31 mouse cellular contexts compared by ENCODE assay signal in genomic region chr12:76495381-76495780, GRCm38 (mm10).
"Had no signal": no experiment of that assay in that cellular context is flagged by ENCODE, and none has a peak within 500 bp of the region (broad histone marks: within the 10 kb centered on the region; RNA-seq: fewer than 3 reads in every experiment).

No protein-coding gene starts in this region.

- H3K4me2 ChIP-seq: limb, embryonic 15.5 days; liver, embryonic 11.5 days; liver, embryonic 12.5 days; liver, embryonic 13.5 days; liver, embryonic 15.5 days; lung, embryonic 14.5 days; lung, embryonic 15.5 days; midbrain, embryonic 11.5 days; midbrain, embryonic 13.5 days; midbrain, embryonic 15.5 days; neural tube, embryonic 12.5 days had no signal

- H3K4me3 ChIP-seq: limb, embryonic 12.5 days; limb, embryonic 13.5 days; limb, embryonic 15.5 days; liver, embryonic 12.5 days; liver, embryonic 13.5 days; liver, embryonic 15.5 days; lung, embryonic 15.5 days; midbrain, embryonic 10.5 days; midbrain, embryonic 12.5 days; midbrain, embryonic 13.5 days; midbrain, embryonic 15.5 days; myocyte; neural tube, embryonic 12.5 days; neural tube, embryonic 13.5 days had no signal

- H3K9me3 ChIP-seq: limb, embryonic 12.5 days; limb, embryonic 15.5 days; liver, embryonic 12.5 days; liver, embryonic 13.5 days; liver, embryonic 15.5 days; lung, embryonic 15.5 days; midbrain, embryonic 12.5 days; midbrain, embryonic 13.5 days; midbrain, embryonic 15.5 days; neural tube, embryonic 13.5 days had no signal

- H3K27ac ChIP-seq: limb, embryonic 12.5 days; limb, embryonic 13.5 days; limb, embryonic 15.5 days; liver, embryonic 12.5 days; liver, embryonic 13.5 days; liver, embryonic 14.5 days; liver, embryonic 15.5 days; lung, embryonic 15.5 days; macrophage; midbrain, embryonic 10.5 days; midbrain, embryonic 12.5 days; midbrain, embryonic 13.5 days; midbrain, embryonic 15.5 days; neural tube, embryonic 12.5 days; neural tube, embryonic 13.5 days had no signal

- H3K27me3 ChIP-seq: limb, embryonic 13.5 days; limb, embryonic 15.5 days; midbrain, embryonic 15.5 days; neural tube, embryonic 12.5 days had no signal

- H3K4me1 ChIP-seq: midbrain, embryonic 13.5 days; midbrain, embryonic 15.5 days; neural tube, embryonic 12.5 days; neural tube, embryonic 13.5 days had no signal

- DNase-seq: left cerebral cortex, postnatal 4 days; liver; liver, embryonic 13.5 days; liver, postnatal 0 days; lung, adult 18-20 months; lung, adult 2 months; lung, embryonic 14.5 days; lung, postnatal 10 days; lung, postnatal 14 days; lung, postnatal 36 days; lung, postnatal 4 days; midbrain, embryonic 14.5 days had no signal

- H3K36me3 ChIP-seq: limb, embryonic 12.5 days; limb, embryonic 13.5 days; limb, embryonic 15.5 days; liver, embryonic 12.5 days; liver, embryonic 13.5 days; liver, embryonic 15.5 days; lung, embryonic 15.5 days; midbrain, embryonic 10.5 days; midbrain, embryonic 12.5 days; midbrain, embryonic 13.5 days; midbrain, embryonic 15.5 days; neural tube, embryonic 12.5 days; neural tube, embryonic 13.5 days had no signal

- H3K9ac ChIP-seq: limb, embryonic 12.5 days; limb, embryonic 13.5 days; limb, embryonic 15.5 days; liver, embryonic 12.5 days; liver, embryonic 13.5 days; liver, embryonic 14.5 days; liver, embryonic 15.5 days; liver, postnatal 0 days; lung, embryonic 14.5 days; lung, embryonic 15.5 days; midbrain, embryonic 12.5 days; midbrain, embryonic 13.5 days; midbrain, embryonic 15.5 days; neural tube, embryonic 12.5 days; neural tube, embryonic 13.5 days had no signal

- ATAC-seq: liver, embryonic 12.5 days; liver, postnatal 0 days; lung, postnatal 0 days; midbrain, embryonic 13.5 days; midbrain, embryonic 15.5 days; midbrain, embryonic 16.5 days had no signal
